Mouse (Mus musculus): ENCODE data around the gene Crhr1. TPM values are rescaled to one million over a fixed set of nuclear protein-coding genes. Genes with fewer than 3 reads are reported as not detected.

Gene Crhr1
- total RNA-seq, 2 experiments from 2014 or later: 0.10 TPM; not detected in 1

DNA sequence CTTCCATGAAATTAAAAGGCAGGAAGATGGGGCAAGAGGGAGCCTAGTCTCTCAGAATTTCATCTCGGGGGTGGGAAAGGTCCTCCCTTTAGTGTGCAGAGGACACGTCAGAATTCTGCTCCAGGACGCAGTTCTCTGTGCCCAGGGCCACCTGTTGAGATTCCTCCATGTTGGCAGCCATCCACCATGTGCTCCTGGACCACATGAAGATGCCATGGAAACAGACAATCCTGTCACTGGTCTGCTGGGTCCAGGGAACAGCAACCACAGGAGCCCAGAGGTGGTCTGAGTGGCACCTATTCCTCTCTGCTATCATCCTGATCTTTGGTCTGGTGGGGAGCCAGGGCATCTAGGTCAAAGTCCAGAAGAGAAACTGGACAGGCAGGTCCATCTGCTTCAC is 6.3 kb downstream of the Crhr1 start:
- no peak for DNase-seq

DNA sequence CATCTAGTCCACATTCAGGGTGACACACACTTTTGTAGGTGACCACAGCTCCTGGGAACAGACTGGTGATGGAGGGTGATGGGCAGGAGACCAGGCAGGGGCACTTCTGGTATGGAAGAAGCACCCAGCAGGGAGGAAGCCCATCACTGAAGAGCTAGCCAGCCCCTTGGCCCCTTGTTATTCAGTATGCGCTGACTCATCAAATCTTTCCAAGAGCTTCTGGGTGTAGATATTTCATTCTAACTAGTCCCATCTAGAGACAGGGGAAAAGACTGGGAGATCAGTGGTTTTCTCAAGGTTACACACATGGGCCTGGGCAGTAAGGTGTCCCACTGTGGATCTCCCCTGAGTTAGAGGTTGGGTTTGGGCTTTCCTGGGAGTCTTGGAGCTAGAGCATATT is 12.3 kb downstream of the Crhr1 start:
- DNase-seq: no peak

DNA sequence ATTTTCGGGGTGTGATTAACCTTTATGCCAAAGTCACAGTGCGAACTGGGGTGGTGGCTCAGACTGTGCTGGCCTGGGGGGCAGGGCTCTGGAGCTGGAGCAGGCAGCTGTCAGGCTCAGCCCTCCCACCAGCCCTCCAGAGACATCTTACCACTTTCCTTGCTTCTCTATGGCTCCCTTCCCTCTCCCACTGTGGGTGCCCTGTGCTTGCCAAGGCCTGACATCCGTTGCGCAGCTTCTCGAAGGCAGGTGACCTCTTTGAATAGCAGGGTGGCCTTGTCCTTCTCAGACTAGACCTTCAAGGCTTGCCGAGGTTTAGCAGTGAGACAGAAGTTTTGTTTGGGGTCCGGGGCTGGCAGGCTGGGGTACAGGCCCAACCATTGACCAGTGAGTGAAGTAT is 16.1 kb downstream of the Crhr1 start:
- no peak for DNase-seq

DNA sequence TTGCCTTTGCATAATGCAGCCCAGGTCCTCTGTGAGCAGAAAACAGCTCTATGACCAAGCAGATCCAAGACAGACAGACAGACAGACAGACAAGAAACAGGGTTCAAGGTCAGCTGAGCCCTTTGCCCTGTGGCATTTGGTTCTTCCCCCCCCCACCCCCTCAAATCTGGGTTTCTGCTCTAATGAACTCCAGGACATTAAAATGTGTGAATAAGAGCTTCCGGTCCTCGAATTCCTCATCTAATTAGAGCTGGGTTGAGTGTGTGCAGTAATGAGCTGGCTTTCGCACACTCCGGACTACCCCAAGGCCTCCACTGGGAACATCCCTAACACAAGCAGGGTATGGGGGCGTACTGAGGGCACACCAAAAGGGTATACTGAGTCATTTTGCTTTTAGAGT is 18.3 kb downstream of the Crhr1 start:
- no peak for DNase-seq

DNA sequence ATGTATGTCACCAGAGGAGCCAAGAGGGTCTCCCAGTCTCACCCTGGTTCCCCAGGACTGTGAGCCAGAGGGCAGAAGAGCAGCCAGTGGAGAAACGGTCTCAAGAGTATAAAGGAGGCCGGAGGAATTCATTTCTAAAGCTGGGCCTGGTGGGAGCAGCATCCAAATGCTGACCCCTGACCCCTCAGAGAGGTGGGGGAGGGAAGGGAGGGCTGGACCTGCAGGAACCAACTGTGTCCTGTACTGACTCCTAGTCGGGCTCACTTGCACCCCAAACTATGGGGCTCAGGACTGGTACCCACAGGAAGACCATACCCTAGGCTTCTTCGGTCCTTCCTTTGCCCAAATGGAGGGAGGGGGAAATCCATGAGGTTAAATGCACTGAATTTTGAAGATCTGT is 21.7 kb downstream of the Crhr1 start:
- no peak for DNase-seq

DNA sequence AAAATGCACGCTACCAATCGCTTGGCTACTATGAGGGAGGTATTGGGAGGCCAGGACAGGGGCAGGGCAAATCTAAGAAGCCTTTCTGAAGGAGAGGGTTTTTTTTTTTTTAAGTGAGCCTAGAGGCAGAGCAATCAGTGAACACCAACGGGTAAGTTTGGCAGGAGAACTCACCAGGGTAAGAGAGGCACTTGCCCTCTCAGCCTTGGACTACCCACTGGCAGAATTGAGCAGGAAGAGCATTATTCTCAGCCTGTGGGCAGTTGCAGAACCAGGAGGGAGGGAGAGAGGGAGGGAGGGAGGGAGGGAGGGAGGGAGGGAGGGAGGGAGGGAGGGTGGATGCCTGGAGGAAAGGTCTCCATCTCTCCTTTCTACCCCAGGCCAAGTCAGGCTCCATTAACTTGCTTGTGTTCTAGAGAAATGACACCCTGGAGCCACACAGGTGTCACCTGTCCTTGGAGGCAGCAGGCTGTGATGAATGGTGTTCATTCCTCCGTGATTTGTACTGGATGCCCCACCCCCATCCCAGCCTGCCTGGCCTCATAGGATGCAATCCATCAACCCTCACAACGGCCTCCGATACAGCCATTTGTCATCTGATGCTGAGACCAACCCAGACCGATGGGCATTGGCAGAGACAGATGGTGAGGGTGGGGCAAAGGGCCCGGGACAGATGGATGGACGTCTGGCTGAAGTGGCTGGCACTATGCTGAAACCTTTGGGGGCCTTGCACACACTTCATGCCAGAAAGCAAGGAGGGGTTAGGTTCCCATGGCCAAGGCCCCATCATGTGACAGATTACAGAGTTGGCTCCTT is 22.4 kb downstream of the Crhr1 start:
- DNase-seq: no peak

DNA sequence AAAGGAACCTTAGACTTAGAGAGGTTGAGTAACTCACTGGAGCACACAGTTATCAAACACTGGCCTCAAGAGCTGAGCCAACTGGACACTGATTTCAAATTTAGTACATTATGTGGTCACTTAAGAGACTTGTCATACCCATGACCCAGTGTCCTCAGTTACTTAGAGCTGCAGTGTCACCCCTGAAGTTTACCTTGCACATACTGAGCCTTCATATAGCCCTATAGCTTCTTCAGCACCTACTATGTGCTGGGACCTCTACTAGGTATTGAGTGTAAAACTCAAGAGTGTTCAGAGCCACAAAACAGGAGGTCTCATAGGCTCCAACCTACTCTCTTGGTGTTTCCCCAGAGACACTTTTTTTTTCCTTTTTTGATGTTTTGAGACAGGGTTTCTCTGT is 23.2 kb downstream of the Crhr1 start:
- no peak for DNase-seq

DNA sequence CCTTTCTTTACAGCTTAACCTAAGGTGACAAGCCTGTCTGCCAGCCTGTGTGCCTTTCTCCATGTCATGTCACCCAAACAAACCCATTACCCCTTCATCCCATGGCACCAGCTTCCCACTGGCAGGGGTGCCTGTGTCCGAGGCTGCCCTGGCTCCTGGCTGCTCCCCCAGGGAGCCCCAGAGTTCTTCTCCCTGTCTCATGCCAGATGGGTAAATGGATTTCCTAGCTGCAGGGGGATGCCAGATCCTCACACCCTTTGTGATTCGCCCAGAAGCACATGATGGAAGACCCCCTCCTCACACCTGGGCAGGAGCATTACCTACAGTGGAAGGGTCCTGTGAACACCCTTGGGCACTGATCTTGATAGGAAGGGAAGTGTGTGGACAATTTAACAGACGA is 23.7 kb downstream of the Crhr1 start:
- DNase-seq: no peak

DNA sequence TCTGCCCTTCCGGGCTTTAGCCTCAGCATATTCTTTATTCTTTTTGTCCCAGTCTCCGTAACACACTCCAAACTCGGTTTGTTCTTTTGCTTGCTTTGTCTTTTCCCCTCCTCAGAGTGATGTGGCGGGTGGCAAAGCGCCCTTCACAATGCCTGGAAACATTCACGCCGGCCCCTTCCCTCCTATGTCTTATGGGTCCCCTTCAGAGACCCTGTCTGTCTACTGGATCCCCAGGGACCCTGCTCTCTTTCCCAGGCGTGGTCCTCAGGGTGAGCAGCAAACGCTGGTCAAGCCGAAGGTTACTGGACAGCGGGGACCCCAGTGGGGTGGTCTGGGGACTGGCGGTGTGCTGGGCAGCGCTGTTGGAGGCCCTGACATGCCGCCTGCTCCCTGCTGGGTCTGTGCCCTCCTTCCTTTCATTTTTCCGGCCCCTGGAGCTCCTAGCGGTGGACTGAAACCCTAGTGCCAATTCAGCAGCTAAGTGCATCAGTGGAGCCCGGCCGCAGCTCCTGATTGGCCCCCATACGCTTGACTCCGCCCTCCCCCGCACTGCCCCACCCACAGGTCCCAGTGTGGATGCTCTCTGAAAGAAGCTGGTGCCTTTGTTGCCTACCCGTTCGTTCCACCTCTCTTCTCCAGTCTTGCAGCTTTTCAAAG is 25.1 kb downstream of the Crhr1 start:
- DNase-seq: peak; percentile 72 to 81

DNA sequence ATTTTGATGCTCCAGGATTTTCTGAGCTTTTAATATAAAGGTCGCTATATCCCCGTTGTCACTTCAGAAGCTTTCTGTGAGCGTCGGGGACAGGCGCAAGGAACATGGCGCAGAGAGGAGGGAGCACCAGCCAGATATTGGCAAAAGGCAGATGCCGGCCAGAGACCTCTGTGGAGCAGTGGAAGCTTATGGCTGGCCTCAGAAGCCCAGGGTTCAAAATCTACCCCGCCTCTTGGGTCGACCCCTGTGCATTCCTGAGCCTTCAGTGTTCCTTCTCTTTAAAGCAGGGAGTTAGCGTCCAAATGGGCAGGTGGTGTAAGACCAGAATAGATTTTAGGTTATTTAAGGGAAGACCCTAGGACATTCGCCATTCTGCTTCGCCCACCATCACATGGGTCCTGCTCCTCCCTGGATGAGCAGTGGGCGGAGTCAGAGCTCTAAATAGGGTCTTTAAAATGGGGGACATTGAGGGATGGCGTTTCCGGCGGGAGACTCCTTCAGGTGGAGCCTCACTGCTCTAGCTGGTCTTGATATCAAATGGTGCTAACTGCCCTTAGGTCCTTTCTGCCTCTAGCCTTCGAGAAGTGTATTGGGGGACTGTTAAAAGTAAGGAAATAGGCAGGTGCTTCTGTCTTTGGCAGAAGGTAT is 25.7 kb downstream of the Crhr1 start:
- no peak for DNase-seq

DNA sequence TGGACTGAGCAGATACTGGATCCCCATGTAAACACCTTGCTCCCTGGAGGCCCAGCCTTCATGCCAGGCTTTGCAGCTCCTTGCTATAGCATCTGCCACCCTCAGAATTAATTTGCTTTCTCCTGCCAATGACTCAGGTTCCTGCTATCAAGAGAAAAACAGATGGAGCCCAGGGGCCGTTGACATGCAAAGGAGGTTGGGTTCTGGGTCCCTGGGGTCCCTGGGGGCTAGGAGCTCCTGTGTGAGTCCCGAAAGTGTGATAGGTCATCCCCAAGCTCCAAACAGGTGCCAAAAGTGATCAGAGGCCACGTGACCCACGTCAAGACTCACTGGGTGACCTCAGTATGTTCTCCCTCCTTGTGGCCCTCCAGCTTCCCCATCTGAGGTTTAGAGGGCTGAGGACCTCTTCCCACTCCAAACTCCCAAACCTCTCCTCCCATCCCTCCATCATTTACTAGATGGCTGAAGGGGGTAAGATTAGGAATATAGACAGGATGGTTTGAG is 27.2 kb downstream of the Crhr1 start:
- no peak for DNase-seq

DNA sequence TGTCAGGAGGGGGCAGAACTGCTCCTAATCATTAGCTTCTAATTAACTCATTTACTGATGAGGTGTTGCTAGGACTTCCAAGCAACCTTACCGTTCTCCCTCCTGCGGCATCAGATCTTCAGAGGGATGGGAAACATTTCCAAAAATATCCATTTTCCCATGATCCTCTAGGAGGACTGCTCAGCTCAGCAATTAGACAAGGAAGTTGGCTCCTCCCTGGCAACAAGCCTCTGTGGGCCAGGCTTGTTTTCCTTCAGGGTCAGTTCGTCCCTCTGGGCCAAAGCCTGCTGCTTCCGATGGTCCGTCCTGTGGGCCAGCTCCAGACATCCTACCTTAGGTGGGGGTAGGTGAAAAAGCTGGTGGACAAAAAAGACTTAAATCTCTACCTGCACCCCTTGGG is 28.5 kb downstream of the Crhr1 start:
- no peak for DNase-seq

DNA sequence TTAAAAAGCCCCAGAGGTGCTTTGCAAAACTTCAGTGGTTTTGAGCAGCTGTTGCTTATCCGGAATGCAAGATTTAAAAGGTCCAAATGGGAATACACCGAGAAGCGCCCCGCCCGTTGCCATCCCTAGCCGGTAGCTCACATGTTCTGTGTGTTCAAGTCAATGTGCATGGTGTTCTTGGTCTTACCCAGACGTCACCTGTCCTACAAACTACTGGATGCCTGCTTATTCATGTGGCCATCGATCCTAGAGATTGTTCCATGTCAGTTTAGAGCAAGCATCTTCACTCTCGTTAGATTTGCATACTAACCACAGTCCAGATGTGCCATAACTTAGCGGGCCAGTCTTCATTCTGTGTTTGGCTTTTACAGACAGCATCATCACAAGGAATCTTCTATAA is 31.6 kb downstream of the Crhr1 start:
- DNase-seq: no peak

DNA sequence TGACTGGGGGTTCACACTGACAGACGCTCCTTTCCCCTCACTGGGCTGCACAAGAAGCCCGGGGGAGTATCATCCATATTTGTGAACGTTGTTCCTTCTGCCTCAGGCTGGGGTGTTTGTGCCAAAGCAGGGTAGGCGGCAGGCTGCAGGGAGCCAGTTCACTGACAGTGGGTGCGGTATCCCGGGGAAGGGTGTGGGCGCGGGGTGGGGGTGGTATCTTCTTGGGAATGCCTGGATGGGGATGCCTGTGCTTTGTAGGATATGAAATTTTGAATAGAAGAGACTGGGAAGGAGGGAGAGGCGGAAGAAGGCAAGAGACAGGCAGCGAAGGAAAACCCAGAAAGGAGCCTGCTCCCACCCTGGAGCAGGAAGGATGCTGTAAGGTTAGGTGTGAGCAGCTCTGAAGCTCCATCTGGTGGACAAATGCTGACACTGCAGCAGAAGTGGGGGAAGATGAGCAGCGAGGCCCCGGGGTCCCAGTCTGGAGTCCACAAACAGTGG is 38.7 kb downstream of the Crhr1 start:
- DNase-seq: peak; percentile 53 to 64

DNA sequence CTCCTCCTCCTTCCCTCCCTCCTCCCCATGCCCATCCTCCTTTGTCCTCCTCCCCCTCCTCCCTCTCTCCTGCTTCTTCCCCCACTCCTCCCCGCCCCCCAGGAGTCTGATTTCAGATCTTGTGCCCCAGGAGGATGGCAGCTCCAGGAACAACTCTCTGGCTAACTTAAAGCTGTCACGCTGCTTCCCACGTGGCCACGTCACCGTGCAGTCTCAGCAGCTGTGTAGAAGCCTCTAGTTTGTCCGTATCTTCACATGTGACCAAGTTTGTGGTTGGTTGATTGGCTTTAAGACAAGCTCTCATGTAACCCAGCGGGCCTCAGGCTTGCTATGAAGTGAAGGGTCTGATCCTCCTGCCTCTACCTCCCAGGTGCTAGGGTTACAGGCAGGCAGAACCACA is 46.2 kb downstream of the Crhr1 start:
- no peak for DNase-seq

DNA sequence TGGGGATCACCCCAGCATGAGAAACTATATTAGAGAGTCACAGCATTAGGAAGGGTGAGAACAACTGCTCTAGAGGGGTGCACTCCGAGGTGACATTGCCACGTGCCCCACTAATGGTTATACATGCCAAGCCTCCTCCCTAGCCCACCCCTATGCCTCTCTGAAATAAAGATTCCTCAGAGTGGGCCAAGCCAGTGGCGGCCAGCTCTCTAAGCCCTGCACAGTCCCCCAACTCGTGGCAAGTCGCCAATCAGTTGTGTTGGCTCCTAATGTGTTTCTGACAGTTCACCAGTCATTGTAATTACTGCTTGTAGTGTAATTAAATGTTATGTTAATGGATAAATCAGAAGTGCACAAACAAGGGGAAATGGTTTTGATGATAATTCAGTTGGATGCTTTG is 47.1 kb downstream of the Crhr1 start:
- DNase-seq: no peak

DNA sequence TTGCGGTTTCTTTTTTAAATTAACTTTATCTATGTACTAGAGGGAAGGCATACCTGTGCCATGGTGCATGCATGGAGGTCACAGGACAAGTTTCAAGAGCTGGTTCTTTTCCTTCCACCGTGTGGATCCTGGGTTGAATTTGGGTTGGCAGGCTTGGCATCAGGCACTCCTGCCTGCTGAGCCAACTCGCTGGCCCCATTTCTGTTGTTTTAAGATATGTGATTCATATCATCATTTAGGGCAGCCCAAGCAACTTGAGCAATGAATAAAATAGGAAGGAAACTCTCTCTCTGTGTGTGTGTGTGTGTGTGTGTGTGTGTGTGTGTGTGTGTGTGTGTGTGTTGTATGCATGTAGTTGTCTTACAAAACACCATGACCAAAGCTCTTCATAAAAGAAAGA is 49.5 kb downstream of the Crhr1 start:
- no peak for DNase-seq

DNA sequence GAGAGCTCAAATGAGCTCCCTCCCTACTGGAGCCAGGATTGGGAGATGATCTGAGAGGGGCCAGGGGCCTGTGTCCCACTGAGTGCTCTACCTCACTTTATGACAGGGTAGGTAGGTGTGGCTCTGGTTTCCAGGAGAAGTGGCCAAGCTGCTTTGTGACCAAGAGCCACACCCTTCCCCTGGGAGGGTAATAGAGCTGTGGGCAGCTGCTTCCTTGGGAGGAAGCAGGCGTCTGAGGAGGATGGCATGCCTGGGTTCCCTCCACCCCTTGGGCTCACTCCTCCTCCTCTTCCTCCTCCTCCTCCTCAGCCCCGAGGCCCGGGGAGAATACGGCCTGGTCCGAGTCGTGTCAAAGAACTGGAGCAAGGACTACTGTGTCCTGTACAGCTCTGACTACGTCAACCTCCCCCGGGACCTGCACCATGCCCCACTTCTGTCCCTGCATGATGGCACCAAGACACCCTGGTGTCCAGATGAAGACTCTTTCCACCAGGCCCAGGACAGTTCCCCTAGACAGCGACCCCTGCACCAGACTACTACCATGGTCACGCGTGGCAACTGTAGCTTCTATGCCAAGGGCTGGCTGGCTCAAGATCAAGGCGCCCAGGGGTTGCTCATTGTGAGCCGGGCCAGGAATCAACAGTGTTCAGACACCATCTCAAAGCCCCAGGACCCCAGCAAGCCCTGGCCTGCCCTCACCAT is 53.6 kb downstream of the Crhr1 start, which contains the start of gene Sppl2c:
Sppl2c (plus strand) TSS at position 193 of the 702 bp plus-strand sequence.
- DNase-seq: no peak

DNA sequence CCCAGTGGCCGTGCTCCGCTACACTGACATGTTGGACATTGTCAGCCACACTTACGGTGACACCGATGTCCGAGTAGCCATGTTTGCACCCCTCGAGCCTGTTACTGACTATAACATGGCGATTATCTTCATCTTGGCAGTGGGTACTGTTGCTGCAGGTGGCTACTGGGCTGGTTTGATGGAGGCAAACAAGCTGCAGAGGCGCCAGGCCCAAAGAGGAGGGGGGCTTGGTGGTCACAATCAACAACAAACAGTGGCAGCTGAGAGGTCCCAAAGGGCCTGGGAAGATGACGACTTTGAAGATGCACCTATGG is 54.1 kb downstream of the Crhr1 start:
- no peak for DNase-seq

DNA sequence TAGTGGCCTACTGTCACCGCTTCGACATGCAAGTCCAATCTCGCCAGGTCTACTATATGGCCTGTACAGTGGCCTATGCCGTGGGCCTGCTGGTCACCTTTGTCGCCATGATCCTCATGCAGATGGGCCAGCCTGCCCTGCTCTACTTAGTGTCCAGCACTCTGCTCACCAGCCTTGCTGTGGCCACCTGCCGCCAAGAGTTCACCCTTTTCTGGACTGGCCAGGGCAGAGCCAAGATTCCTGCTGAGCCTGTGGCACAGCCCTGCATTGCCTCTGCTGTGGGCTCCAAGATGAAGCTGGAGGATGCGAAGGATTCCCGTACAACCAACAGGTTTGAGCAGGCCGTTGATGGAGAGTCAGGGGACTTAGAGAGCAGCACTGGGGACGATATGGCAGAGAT is 55.1 kb downstream of the Crhr1 start:
- DNase-seq: no peak

DNA sequence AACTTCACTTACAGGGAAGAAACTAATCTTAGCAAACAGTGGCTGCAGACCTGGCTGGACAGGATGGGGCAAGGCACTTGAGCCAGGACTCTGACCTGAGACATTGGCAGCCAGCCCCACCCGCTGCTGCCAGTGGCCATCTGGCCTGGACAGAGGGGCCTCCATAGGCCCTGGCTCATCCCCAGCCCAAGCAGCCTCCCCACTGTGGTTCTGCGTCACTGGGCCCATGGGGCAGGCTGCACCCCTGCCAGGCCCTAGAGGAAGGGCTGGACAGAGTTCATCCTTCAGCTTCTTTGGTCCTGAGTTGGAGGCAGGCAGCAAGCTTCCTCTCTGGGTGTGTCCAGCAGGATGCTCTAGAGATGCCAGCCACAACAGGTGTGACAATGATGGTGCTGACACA is 57.4 kb downstream of the Crhr1 start:
- no peak for DNase-seq

DNA sequence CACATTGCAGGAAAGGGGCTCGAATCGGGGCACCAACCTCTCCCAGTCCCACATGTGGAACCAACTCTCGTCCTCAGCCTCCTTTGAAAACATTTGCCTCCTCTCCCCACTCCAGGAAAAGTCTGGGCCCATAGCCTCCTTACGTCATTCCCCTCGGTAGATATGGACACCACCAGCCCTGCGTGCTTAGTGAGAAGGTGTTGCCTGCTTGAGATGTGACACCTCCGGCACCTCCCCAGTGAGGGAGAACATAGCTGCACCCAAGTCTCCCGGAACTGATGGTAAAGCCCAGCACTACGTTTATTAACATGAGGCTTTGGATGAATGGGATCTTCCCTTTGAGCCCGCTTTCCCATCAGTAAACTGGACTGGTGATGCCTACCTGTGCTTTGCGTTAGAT is 62.7 kb downstream of the Crhr1 start:
- no peak for DNase-seq

DNA sequence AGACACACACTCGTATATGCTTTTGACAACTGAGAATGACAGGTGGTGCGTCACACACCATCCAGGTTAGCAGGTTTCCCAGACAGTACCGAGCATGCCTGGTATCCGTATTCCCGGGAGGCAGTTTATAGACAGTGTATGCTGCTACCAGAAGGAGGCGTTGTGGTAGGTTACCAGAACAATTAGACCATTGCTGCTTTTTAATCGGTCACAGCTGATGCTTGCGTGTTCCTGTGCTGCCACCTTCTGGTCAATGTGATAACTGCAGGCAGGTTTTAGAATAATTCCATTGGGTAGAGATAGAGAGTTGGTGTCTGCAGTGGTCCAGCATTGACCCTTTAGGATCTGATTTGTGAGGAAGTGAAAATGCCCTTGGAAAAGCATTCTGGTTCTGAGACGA is 63.1 kb downstream of the Crhr1 start:
- DNase-seq: peak; percentile 74 to 79
